Comparison of ENCODE assay signal across 8 mouse cellular contexts in the genomic region with DNA sequence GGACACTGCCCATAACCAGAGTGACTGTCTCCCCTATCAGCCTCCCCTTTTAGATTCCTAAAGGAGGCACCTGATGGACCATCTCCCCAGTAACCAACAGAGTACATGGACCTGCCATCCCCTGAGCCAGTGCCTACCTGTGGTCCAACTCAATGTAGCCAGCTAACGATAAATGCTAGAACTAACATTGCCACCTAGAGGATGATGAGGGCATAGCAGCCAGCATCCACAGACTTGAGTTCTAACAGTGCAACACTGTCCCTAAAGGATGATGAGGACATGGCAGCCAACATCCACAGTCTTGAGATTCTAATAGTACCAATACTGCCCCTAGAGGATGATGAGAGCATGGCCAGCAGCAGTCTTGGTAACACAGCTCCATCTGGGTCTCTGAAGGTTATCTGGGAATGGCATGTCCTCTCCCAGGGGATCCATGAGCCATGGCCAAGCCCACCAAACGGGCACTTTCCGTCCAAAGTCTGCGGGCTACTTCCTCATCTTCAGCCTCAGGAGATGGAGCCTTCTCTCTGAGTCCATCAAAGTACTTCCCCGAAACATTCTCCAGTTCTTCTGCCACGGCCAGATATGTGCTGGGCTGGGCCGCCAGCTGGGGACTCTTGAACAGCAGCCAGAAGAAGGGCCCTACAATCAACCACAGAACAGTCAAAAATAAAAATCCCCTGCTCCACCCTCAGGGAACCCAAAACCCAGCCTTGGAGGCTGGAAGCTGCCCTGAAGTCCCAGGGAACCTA. TPM values are rescaled to one million over a fixed set of nuclear protein-coding genes. Genes with fewer than 3 reads are reported as not detected.
DNase-seq lines count a peak whose midpoint lies in the region; ATAC-seq lines count a peak whose summit lies in the region.

No protein-coding gene starts in this region.

- no peaks in the 10 kb centered on the region for H3K4me1 ChIP-seq in embryonic facial prominence, embryonic 12.5 days
- no peaks in the 10 kb centered on the region for H3K4me1 ChIP-seq in midbrain, embryonic 13.5 days (replicated peaks)

- no peak overlapping the region for H3K4me2 ChIP-seq in embryonic facial prominence, embryonic 12.5 days (replicated peaks)
- no peak overlapping the region for H3K4me2 ChIP-seq in midbrain, embryonic 13.5 days (replicated peaks)

- H3K36me3 ChIP-seq in embryonic facial prominence, embryonic 12.5 days, result peaks cover 60% of the 10 kb centered on the region
- peaks cover 74% of the 10 kb centered on the region for H3K36me3 ChIP-seq in midbrain, embryonic 13.5 days

- no peak overlapping the region for H3K27ac ChIP-seq in embryonic facial prominence, embryonic 12.5 days
- no peak overlapping the region for H3K27ac ChIP-seq in midbrain, embryonic 13.5 days

- DNase-seq in 3134 (ENCODE audit: extremely low read depth, insufficient read length, low spot score), result peak; percentile 52
- DNase-seq in adrenal gland, postnatal 25 days, result peak; percentile 69
- peak; percentile 98 for DNase-seq in heart, adult 11 months
- DNase-seq in kidney, adult 11 months, result peak; percentile 92
- DNase-seq in left cerebral cortex, postnatal 4 days, result peak; percentile 89
- peak; percentile 75 for DNase-seq in spleen, adult 12 weeks (ENCODE audit: low spot score)

- H3K9me3 ChIP-seq in embryonic facial prominence, embryonic 12.5 days, result no peaks in the 10 kb centered on the region
- no peaks in the 10 kb centered on the region for H3K9me3 ChIP-seq in midbrain, embryonic 13.5 days

- H3K9ac ChIP-seq in embryonic facial prominence, embryonic 12.5 days, result no peak overlapping the region
- no peak overlapping the region for H3K9ac ChIP-seq in midbrain, embryonic 13.5 days (replicated peaks)

- peak; percentile 86 for ATAC-seq in embryonic facial prominence, embryonic 12.5 days (ENCODE audit: insufficient number of reproducible peaks, insufficient read depth, low FRiP score, low TSS enrichment)
- peak; percentile 96 for ATAC-seq in midbrain, embryonic 13.5 days

- WGBS in embryonic facial prominence, embryonic 12.5 days, result 71% methylated on average over 7 of the region's 7 CpGs
- WGBS in midbrain, embryonic 13.5 days, result 78% methylated on average over 7 of the region's 7 CpGs

- intact Hi-C loops in left cerebral cortex, postnatal 4 days (cut with DNase I), result loop anchor here (5.0 kb wide), 1 partner anchor 280 kb away; no protein-coding TSS in a partner anchor

- H3K27me3 ChIP-seq in embryonic facial prominence, embryonic 12.5 days, result no peaks in the 10 kb centered on the region
- H3K27me3 ChIP-seq in midbrain, embryonic 13.5 days, result no peaks in the 10 kb centered on the region

- H3K4me3 ChIP-seq in embryonic facial prominence, embryonic 12.5 days, result no peak overlapping the region
- no peak overlapping the region for H3K4me3 ChIP-seq in midbrain, embryonic 13.5 days (replicated peaks)

RNA-seq across cellular contexts. Expression of a gene that starts 18.1 kb away (rescaled TPM):
- 17.3 and 19.0 TPM in 2 replicates for total RNA-seq in adrenal gland, postnatal 25 days (2021)
- 25.9 and 29.1 TPM in 2 replicates for polyA plus RNA-seq in embryonic facial prominence, embryonic 12.5 days (2016; fragmentation: Nextera tagmentation; extraction: Ambion mirVana)
- total RNA-seq in left cerebral cortex, postnatal 4 days (2021), result 10 to 100 TPM; 42.4 to 45.0 TPM
- 37.9 and 41.6 TPM in 2 replicates for polyA plus RNA-seq in midbrain, embryonic 13.5 days (2015; fragmentation: Nextera tagmentation; extraction: Ambion mirVana)

RNA-seq across cellular contexts. Expression of a gene that starts 29.8 kb away (rescaled TPM):
- total RNA-seq in adrenal gland, postnatal 25 days (2021), result not detected in 2 replicates
- polyA plus RNA-seq in embryonic facial prominence, embryonic 12.5 days (2016; fragmentation: Nextera tagmentation; extraction: Ambion mirVana), result 0.23 and 0.46 TPM in 2 replicates
- not detected for total RNA-seq in left cerebral cortex, postnatal 4 days (2021)
- 0.09 TPM in 1 of 2 replicates, not detected in the other for polyA plus RNA-seq in midbrain, embryonic 13.5 days (2015; fragmentation: Nextera tagmentation; extraction: Ambion mirVana)

RNA-seq across cellular contexts. Expression of a gene that starts 33.1 kb away (rescaled TPM):
- total RNA-seq in adrenal gland, postnatal 25 days (2021), result 8.0 and 10.1 TPM in 2 replicates
- 7.2 and 7.3 TPM in 2 replicates for polyA plus RNA-seq in embryonic facial prominence, embryonic 12.5 days (2016; fragmentation: Nextera tagmentation; extraction: Ambion mirVana)
- total RNA-seq in left cerebral cortex, postnatal 4 days (2021), result 1 to 10 TPM; 5.1 to 8.0 TPM
- polyA plus RNA-seq in midbrain, embryonic 13.5 days (2015; fragmentation: Nextera tagmentation; extraction: Ambion mirVana), result 5.5 and 8.2 TPM in 2 replicates
